Mouse (Mus musculus) erythroblast, embryonic 14.5 days (primary cell): ENCODE data around the gene Hoxd13.

Experiments
- GATA1 ChIP-seq: IDR thresholded peaks from 2 replicates; pipeline ENCODE4 v1.6.1; 2012; ENCODE audit warnings: low read length, inconsistent platforms, mixed read lengths
- TAL1 ChIP-seq: IDR thresholded peaks from 3 replicates; pipeline ENCODE4 v1.6.1; 2012; ENCODE audit warnings: low read length, inconsistent platforms, mixed read lengths

GRCm38 (mm10) chr2:74685059-74685603 lies 17.0 kb downstream of the Hoxd13 start:
- TF ChIP-seq TAL1 (no peak), GATA1 (no peak)
